Mouse (Mus musculus) left cerebral cortex, adult 6 months (tissue): ENCODE results near the gene Klc2. TPM values are rescaled to one million over a fixed set of nuclear protein-coding genes. Genes with fewer than 3 reads are reported as not detected.

Source experiments
- long read RNA-seq, 2 experiments: library from polyadenylated mRNA; unstranded; transcript quantifications; one replicate each; pipeline ENCODE4 v2.0.0; 2019 to 2020
- polyA plus RNA-seq: library from polyadenylated mRNA; unstranded; fragments of <200 nt; fragmentation: Nextera tagmentation; gene quantifications from 2 replicates; pipeline ENCODE4 v1.2.3, GENCODE M21; 2021

Gene Klc2
- polyA plus RNA-seq: 11.6 and 37.2 TPM in 2 replicates
- long read RNA-seq, experiment 1, transcript Klc2-204 (16 exons, 3,169 nt): major isoform, 39 of 86 reads
- long read RNA-seq, experiment 1, partial matches to known transcripts: 6 of 86 reads
- long read RNA-seq, experiment 1, other reads (novel, unspliced or antisense): 41 of 86 reads
- long read RNA-seq, experiment 2, partial matches to known transcripts: 1 of 2 reads
- long read RNA-seq, experiment 2, other reads (novel, unspliced or antisense): 0 of 2 reads

GRCm38 (mm10) chr19:5118384-5118698, at the start of gene Klc2:
Gene Klc2 (minus strand): TSS chr19:5118560.

DNA sequence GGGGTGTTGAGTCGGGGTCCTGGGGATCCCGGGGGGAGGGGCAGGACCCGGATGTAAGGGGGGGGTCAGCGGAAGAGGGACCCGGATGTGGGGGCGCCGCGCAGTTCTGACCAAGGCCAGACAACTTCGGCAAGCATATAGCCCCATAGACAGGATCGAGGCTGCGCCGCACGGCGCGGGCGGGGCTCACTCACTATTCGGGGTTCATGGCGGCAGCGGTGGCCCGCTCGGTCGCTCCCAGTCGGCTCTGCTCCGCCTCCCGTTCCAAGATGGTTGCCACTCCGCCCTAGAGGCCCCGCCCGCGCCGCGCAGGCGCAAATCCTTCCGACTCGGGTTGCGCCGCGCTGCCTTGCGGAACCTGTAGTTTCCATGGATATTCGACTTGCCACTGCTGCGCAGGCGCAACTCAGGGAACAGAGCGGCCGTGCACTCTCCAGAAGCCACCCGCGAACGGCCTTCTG, 11.6 kb downstream of the Klc2 start, which contains the start of gene Rab1b:
Gene Rab1b, minus strand, starts transcription at position 342 of the 461 bp plus-strand sequence.

DNA sequence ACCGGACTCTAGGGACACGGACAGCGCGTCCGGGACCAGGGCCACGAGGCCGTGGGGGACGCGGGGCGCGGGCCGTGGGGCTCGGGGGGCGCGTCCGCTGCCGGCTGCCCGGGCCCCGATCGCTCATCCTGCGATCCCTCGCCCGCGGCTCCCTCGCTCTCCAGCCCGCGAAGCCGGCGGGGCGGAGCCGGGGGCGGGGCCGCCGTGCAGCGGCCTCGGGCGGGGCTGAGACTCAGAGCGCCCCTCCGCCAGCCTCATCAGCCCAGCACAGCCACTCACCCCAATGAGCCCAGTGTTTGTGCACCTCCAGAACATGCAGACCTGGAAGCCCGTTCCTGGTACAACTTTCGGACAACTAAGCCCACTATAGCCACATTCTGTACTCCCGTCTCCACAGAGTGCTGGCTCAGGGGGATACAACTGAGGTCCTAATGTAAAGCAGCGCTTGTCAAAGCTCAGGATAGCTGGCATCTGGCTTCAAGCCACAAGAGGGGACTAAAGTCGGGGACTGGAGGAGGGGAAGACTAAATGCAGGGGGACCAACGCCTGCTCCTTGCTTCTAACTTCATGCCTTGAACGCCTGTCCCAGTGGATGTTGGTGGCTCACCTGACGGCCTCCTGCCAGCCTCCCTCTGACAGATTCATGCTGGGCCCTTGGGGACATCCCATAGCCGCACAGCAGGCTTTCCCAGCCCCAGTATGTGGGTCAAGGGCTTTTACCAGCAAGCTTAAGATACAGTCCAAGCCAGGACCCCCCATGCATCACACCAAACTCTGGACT, 19.8 kb downstream of the Klc2 start, which contains the start of gene Cnih2:
Gene Cnih2, minus strand, starts transcription at position 159 of the 781 bp plus-strand sequence.

GRCm38 (mm10) chr19:5087884-5088728, 30.3 kb downstream of the Klc2 start, which contains the start of gene Yif1a:
Gene Yif1a (plus strand): TSS chr19:5088538.

DNA sequence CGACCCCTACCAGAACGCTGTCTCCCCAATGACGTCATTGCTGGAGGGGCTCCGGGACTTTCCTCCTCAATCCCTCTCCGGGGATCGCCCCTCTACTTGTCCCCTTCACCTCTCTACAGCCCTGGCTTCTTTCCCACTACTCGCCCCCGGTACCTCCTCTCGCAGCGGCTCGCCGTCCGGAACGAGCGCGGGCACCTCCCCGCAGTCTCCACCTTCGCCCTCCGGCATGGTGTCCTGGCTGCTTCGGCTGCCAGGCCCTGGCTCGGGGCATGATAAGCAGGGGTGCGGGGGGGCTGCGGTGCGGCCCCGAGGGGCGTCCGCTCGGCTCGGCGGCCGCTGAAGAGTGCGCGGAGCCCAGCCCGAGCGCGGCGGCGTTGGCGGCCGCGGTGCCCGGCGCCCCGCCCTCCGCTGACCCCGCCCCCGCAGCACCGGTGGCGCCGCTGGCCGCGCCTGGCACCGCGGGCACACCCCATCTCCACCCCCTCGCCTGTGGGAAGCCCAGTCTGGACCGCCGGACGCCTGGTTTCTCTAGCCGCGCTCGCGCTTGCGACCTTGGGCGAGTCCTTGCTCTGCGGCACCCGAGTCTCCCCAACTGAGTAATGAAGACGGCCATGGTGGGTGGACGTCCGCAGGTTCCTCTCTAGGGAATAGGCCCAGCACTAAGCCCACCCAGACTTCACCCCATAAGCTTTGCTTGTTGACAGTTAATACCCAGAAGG, 33.1 kb downstream of the Klc2 start, which contains the start of gene Tmem151a:
Gene Tmem151a, minus strand, starts transcription at position 387 of the 719 bp plus-strand sequence.

DNA sequence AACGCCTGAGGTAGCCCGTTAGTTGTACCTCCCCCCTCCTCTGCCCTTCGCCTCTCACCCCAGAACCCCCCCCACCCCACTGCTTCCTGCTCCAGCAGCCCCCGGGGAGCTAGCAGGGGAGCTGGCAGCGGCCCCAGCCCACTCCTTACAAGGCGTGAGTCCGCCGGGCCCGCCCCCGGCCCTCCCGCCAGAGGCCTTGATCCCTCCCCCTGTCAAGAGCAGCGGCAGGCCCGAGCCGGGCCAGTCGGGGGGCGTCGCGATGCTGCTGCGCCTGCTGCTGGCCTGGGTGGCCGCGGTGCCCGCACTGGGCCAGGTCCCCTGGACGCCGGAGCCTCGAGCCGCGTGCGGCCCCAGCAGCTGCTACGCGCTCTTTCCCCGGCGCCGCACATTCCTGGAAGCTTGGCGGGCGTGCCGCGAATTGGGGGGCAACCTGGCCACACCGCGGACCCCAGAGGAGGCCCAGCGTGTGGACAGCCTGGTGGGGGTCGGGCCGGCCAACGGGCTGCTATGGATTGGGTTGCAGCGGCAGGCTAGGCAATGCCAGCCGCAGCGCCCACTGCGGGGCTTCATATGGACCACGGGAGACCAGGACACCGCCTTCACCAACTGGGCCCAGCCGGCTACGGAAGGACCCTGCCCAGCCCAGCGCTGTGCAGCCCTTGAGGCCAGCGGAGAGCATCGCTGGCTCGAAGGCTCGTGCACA, 50.3 kb downstream of the Klc2 start, which contains the start of gene Cd248:
Gene Cd248, plus strand, starts transcription at position 212 of the 703 bp plus-strand sequence.

Other genes with a start within 250 kb of the Klc2 start
- gene Actn3, start 240.7 kb downstream of the Klc2 start, polyA plus RNA-seq: 0.28 and 1.0 TPM in 2 replicates
- gene Zdhhc24, start 239.9 kb downstream of the Klc2 start, polyA plus RNA-seq: 10.3 and 15.3 TPM in 2 replicates
- 7.2 and 18.1 TPM in 2 replicates for gene Bbs1, start 211.9 kb downstream of the Klc2 start, polyA plus RNA-seq
- 20.7 and 24.6 TPM in 2 replicates for gene Dpp3, start 190.3 kb downstream of the Klc2 start, polyA plus RNA-seq
- gene Peli3, start 175.4 kb downstream of the Klc2 start, polyA plus RNA-seq: 8.9 and 11.4 TPM in 2 replicates
- gene Mrpl11, start 156.4 kb downstream of the Klc2 start, polyA plus RNA-seq: 133 and 161 TPM in 2 replicates
- 12.7 and 17.4 TPM in 2 replicates for gene Npas4, start 128.2 kb downstream of the Klc2 start, polyA plus RNA-seq
- 6.6 and 8.4 TPM in 2 replicates for gene Slc29a2, start 94.7 kb downstream of the Klc2 start, polyA plus RNA-seq
- gene B4gat1, start 79.7 kb downstream of the Klc2 start, polyA plus RNA-seq: 129 and 165 TPM in 2 replicates
- gene AC124502.3, start 79.7 kb downstream of the Klc2 start, polyA plus RNA-seq: 1.7 and 2.9 TPM in 2 replicates
- gene Brms1, start 77.2 kb downstream of the Klc2 start, polyA plus RNA-seq: 33.0 and 37.7 TPM in 2 replicates
- 13.6 and 19.4 TPM in 2 replicates for gene Rin1, start 68.1 kb downstream of the Klc2 start, polyA plus RNA-seq
- gene Cd248, start 50.5 kb downstream of the Klc2 start, polyA plus RNA-seq: 2.3 and 4.5 TPM in 2 replicates
- 148 and 149 TPM in 2 replicates for gene Tmem151a, start 33.0 kb downstream of the Klc2 start, polyA plus RNA-seq
- gene Yif1a, start 30.0 kb downstream of the Klc2 start, polyA plus RNA-seq: 36.4 and 56.7 TPM in 2 replicates
- gene Cnih2, start 20.0 kb downstream of the Klc2 start, polyA plus RNA-seq: 37.0 and 528 TPM in 2 replicates
- gene Rab1b, start 11.5 kb downstream of the Klc2 start, polyA plus RNA-seq: 140 and 175 TPM in 2 replicates
- gene Pacs1, start 154.6 kb upstream of the Klc2 start, polyA plus RNA-seq: 18.5 and 34.5 TPM in 2 replicates
- gene Sf3b2, start 176.9 kb upstream of the Klc2 start, polyA plus RNA-seq: 203 and 220 TPM in 2 replicates
- 30.0 and 34.7 TPM in 2 replicates for gene Gal3st3, start 179.8 kb upstream of the Klc2 start, polyA plus RNA-seq
- gene Catsper1, start 217.2 kb upstream of the Klc2 start, polyA plus RNA-seq: not detected in 2 replicates
- gene Cst6, start 231.0 kb upstream of the Klc2 start, polyA plus RNA-seq: 50.0 and 72.9 TPM in 2 replicates
- 29.9 and 34.7 TPM in 2 replicates for gene Eif1ad, start 248.2 kb upstream of the Klc2 start, polyA plus RNA-seq
- gene Banf1, start 248.6 kb upstream of the Klc2 start, polyA plus RNA-seq: 160 and 199 TPM in 2 replicates